Mouse (Mus musculus): ENCODE data around the gene Cntn4. TPM values are rescaled to one million over a fixed set of nuclear protein-coding genes. Genes with fewer than 3 reads are reported as not detected.

Gene Cntn4
- polyA plus RNA-seq, 1 experiment from 2014 or later, result not detected

DNA sequence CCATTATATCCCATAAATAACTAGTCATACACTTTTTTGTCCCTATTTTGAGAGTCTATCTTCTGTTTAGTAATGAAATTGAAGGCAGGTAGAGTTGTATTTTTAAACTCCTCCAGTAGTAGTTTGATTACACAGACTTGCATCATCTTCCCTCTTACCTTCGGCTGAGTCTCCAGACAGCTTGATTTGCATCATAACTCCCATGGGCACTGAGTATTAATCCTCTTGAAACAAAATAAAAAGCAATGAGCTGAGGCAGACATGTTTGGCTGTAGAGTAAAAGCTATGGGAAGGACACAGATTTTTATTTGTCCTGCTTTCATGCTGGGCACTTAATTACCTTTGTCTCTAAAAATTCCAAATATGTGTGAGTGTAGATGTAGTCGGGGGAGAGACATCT is 476.1 kb downstream of the Cntn4 start:
- H3K4me3 ChIP-seq (ENCODE audit: low read depth, low read length), result no peak overlapping the region
- 66% methylated on average over 2 of the region's 2 CpGs for WGBS (ENCODE audit: insufficient replicate concordance)
- no peak overlapping the region for H3K9ac ChIP-seq (replicated peaks)
- no peak overlapping the region for H3K27ac ChIP-seq (ENCODE audit: low read depth)
- no peaks in the 10 kb centered on the region for H3K9me3 ChIP-seq (ENCODE audit: low read length)
- no peak overlapping the region for H3K4me2 ChIP-seq (ENCODE audit: low read depth, low read length)
- H3K4me1 ChIP-seq (ENCODE audit: insufficient read depth), result no peaks in the 10 kb centered on the region
- no peak for TF ChIP-seq CTCF (IDR thresholded peaks at IDR 0.05; ENCODE audit: low read depth)
- no peak for TF ChIP-seq EP300 (IDR thresholded peaks at IDR 0.05; ENCODE audit: low read depth)
- ATAC-seq, result no peak
- no peaks in the 10 kb centered on the region for H3K36me3 ChIP-seq (replicated peaks; ENCODE audit: insufficient read depth, low read length)
- DNase-seq, result no peak
- no peaks in the 10 kb centered on the region for H3K27me3 ChIP-seq (ENCODE audit: insufficient read depth, low read length)

DNA sequence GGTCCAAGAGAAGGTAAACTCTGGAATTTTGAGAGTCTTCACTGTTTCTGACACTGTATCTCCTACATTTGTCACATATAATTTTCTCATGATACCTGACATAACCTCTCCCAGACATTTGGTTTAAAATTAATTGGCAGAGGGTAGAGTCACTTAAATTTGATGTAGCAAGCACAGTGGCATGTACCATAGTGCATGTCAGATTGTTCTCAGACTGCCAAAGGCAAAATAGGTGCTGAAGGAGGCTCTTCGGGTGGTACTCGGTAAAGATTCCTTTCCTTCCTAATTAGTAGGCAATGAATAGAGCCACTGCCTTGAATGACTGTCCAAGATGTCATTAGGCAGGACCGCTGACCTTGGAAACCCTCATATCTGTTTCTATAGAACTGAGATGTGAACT is 477.9 kb downstream of the Cntn4 start:
- no peaks in the 10 kb centered on the region for H3K9me3 ChIP-seq (ENCODE audit: low read length)
- H3K27ac ChIP-seq (ENCODE audit: low read depth), result no peak overlapping the region
- TF ChIP-seq EP300 (IDR thresholded peaks at IDR 0.05; ENCODE audit: low read depth), result no peak
- no peak for TF ChIP-seq CTCF (IDR thresholded peaks at IDR 0.05; ENCODE audit: low read depth)
- no peaks in the 10 kb centered on the region for H3K36me3 ChIP-seq (replicated peaks; ENCODE audit: insufficient read depth, low read length)
- no peaks in the 10 kb centered on the region for H3K27me3 ChIP-seq (ENCODE audit: insufficient read depth, low read length)
- no peak overlapping the region for H3K4me3 ChIP-seq (ENCODE audit: low read depth, low read length)
- no peak overlapping the region for H3K4me2 ChIP-seq (ENCODE audit: low read depth, low read length)
- 78% methylated on average over 3 of the region's 3 CpGs for WGBS (ENCODE audit: insufficient replicate concordance)
- ATAC-seq (no peak), DNase-seq (no peak)
- no peak overlapping the region for H3K9ac ChIP-seq (replicated peaks)
- no peaks in the 10 kb centered on the region for H3K4me1 ChIP-seq (ENCODE audit: insufficient read depth)

DNA sequence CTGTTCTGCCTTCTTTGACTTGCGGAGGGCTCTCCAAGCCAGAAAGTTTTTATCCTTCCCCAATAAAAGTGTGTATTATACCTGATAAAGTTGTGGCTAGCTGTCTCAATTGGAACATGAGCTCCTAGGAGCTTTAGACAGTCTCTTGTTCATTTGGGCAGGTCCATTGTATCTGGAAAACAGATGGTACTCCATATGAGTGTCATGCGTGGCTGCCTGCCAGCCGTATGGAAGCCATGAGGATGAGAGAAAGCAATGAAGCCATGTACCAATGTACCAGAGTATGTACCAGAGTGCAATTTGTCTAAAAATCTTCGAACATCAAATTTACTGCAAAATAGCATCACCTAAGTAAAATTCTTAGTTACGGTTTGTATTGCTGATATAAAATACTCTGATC is 500.1 kb downstream of the Cntn4 start:
- H3K27ac ChIP-seq (ENCODE audit: low read depth), result no peak overlapping the region
- H3K4me3 ChIP-seq (ENCODE audit: low read depth, low read length), result no peak overlapping the region
- no peak for DNase-seq
- no peaks in the 10 kb centered on the region for H3K27me3 ChIP-seq (ENCODE audit: insufficient read depth, low read length)
- 77% methylated on average over 5 of the region's 5 CpGs for WGBS (ENCODE audit: insufficient replicate concordance)
- no peaks in the 10 kb centered on the region for H3K9me3 ChIP-seq (ENCODE audit: low read length)
- no peak overlapping the region for H3K9ac ChIP-seq (replicated peaks)
- H3K4me2 ChIP-seq (ENCODE audit: low read depth, low read length), result no peak overlapping the region
- H3K36me3 ChIP-seq (replicated peaks; ENCODE audit: insufficient read depth, low read length), result no peaks in the 10 kb centered on the region
- no peak for ATAC-seq
- TF ChIP-seq CTCF (IDR thresholded peaks at IDR 0.05; ENCODE audit: low read depth) (no peak), EP300 (IDR thresholded peaks at IDR 0.05; ENCODE audit: low read depth) (no peak)
- no peaks in the 10 kb centered on the region for H3K4me1 ChIP-seq (ENCODE audit: insufficient read depth)

DNA sequence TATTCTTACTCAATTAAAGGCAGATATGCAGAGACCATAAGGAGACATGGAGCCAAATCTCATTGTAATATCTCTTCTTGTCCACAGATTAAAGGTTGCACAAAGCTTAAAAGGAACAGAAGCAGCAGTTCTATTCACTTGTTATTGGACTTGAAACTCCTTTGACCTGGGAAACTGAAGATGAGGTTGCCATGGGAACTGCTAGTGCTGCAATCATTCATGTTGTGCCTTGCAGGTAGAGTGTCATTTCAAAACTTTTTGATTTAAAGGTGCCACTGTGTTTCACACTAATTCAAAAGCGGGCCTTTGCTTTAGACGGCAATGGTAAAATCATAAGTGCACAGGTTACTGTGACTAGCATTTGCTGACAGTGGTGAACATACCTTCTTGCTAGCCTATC is 504.1 kb downstream of the Cntn4 start:
- H3K36me3 ChIP-seq (replicated peaks; ENCODE audit: insufficient read depth, low read length), result no peaks in the 10 kb centered on the region
- no peak overlapping the region for H3K9ac ChIP-seq (replicated peaks)
- no peaks in the 10 kb centered on the region for H3K27me3 ChIP-seq (ENCODE audit: insufficient read depth, low read length)
- no peaks in the 10 kb centered on the region for H3K4me1 ChIP-seq (ENCODE audit: insufficient read depth)
- H3K27ac ChIP-seq (ENCODE audit: low read depth), result no peak overlapping the region
- no peak for DNase-seq
- H3K4me3 ChIP-seq (ENCODE audit: low read depth, low read length), result no peak overlapping the region
- TF ChIP-seq EP300 (IDR thresholded peaks at IDR 0.05; ENCODE audit: low read depth) (no peak), CTCF (IDR thresholded peaks at IDR 0.05; ENCODE audit: low read depth) (no peak)
- 77% methylated on average over 2 of the region's 2 CpGs for WGBS (ENCODE audit: insufficient replicate concordance)
- H3K4me2 ChIP-seq (ENCODE audit: low read depth, low read length), result no peak overlapping the region
- no peak for ATAC-seq
- no peaks in the 10 kb centered on the region for H3K9me3 ChIP-seq (ENCODE audit: low read length)

DNA sequence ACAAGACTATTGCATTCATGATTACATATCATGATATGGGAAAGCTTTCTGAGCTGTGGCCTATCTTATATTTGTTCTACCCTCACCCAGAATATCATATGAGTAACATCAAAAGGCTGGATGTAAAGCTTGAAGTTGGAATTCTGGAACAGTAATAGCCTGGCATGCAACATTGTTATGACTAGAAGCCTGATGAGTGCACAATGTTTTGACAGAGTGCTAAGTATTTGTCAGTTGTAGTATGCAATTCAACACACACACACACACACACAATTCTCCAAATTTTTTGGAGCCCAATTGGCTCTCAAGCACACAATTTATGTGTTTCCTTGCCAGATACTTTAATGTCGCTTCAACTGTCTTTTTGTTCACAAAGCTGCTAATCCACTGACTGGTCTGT is 523.5 kb downstream of the Cntn4 start:
- H3K9ac ChIP-seq (replicated peaks), result no peak overlapping the region
- no peak overlapping the region for H3K27ac ChIP-seq (ENCODE audit: low read depth)
- H3K4me1 ChIP-seq (ENCODE audit: insufficient read depth), result no peaks in the 10 kb centered on the region
- 63% methylated on average over 1 of the region's 1 CpGs for WGBS (ENCODE audit: insufficient replicate concordance)
- H3K9me3 ChIP-seq (ENCODE audit: low read length), result no peaks in the 10 kb centered on the region; the same call in 1 of the 2 replicates
- no peak for DNase-seq
- H3K4me3 ChIP-seq (ENCODE audit: low read depth, low read length), result no peak overlapping the region
- H3K36me3 ChIP-seq (replicated peaks; ENCODE audit: insufficient read depth, low read length), result no peaks in the 10 kb centered on the region
- TF ChIP-seq CTCF (IDR thresholded peaks at IDR 0.05; ENCODE audit: low read depth) (no peak), EP300 (IDR thresholded peaks at IDR 0.05; ENCODE audit: low read depth) (no peak)
- no peaks in the 10 kb centered on the region for H3K27me3 ChIP-seq (ENCODE audit: insufficient read depth, low read length)
- ATAC-seq, result no peak
- H3K4me2 ChIP-seq (ENCODE audit: low read depth, low read length), result no peak overlapping the region

DNA sequence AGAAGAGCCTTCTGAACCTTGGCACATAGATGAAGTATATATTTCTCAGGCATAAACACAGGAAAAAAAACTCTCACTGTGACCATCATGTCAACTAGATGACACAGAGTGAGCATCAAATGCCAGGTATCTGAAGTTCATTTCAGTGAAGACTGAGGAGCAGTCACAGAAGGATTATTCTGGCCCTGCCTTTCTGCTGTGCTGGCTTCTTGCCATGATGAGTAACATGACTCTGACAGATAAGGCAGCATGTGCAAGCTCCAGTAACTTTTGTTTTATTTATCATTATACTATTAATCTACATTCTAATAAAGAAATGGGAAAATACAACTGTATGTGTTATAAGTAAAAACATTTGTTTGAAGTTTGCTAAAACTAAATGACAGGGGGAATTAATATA is 529.9 kb downstream of the Cntn4 start:
- TF ChIP-seq EP300 (IDR thresholded peaks at IDR 0.05; ENCODE audit: low read depth) (no peak), CTCF (IDR thresholded peaks at IDR 0.05; ENCODE audit: low read depth) (no peak)
- H3K9ac ChIP-seq (replicated peaks), result no peak overlapping the region
- no peaks in the 10 kb centered on the region for H3K36me3 ChIP-seq (replicated peaks; ENCODE audit: insufficient read depth, low read length)
- H3K27ac ChIP-seq (ENCODE audit: low read depth), result no peak overlapping the region
- ATAC-seq, result no peak
- no peak overlapping the region for H3K4me2 ChIP-seq (ENCODE audit: low read depth, low read length)
- DNase-seq, result no peak
- H3K4me3 ChIP-seq (ENCODE audit: low read depth, low read length), result no peak overlapping the region
- no peaks in the 10 kb centered on the region for H3K9me3 ChIP-seq (ENCODE audit: low read length)
- H3K27me3 ChIP-seq (ENCODE audit: insufficient read depth, low read length), result no peaks in the 10 kb centered on the region
- H3K4me1 ChIP-seq (ENCODE audit: insufficient read depth), result no peaks in the 10 kb centered on the region

DNA sequence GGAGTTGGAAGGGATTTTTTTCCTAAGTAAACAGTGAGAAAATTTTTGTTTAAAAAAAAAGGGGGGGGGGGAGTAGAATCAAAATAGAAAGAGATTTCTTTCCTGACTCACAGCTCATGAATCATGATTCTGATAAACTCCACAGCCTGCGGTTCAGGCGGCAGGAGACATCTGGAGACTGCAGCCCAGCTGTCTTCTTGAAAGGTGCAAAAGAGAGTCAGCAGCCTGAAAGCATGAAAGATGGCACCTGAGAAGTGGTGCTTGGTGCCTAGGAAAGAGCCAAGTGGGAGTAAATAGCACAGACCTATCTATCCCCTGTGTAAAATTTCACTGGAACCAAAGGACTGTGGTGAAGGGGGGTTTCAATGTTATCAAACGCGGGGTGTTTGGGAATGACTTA is 535.6 kb downstream of the Cntn4 start:
- Histone ChIP-seq H3K36me3 (replicated peaks; ENCODE audit: insufficient read depth, low read length) (no peaks in the 10 kb centered on the region), H3K27ac (ENCODE audit: low read depth) (no peak overlapping the region), H3K9me3 (ENCODE audit: low read length) (no peaks in the 10 kb centered on the region), H3K9ac (replicated peaks) (no peak overlapping the region), H3K4me1 (ENCODE audit: insufficient read depth) (no peaks in the 10 kb centered on the region), H3K4me3 (ENCODE audit: low read depth, low read length) (no peak overlapping the region), H3K4me2 (ENCODE audit: low read depth, low read length) (no peak overlapping the region), H3K27me3 (ENCODE audit: insufficient read depth, low read length) (no peaks in the 10 kb centered on the region)
- WGBS (ENCODE audit: insufficient replicate concordance), result 76% methylated on average over 4 of the region's 4 CpGs
- no peak for DNase-seq
- no peak for ATAC-seq
- no peak for TF ChIP-seq CTCF (IDR thresholded peaks at IDR 0.05; ENCODE audit: low read depth)
- no peak for TF ChIP-seq EP300 (IDR thresholded peaks at IDR 0.05; ENCODE audit: low read depth)
